Mouse (Mus musculus) lung, embryonic 14.5 days (tissue): ENCODE results near the gene Gm6020. TPM values are rescaled to one million over a fixed set of nuclear protein-coding genes. Genes with fewer than 3 reads are reported as not detected.

Source experiments
- ATAC-seq: fragments of 200-750 bp; cut with Nextera tagmentation; 2 replicates; pipeline ENCODE4 v1.8.0; 2017; ENCODE audit warnings: mild to moderate bottlenecking, moderate TSS enrichment, moderate library complexity; ENCODE audit not compliant: insufficient read depth
- DNase-seq: peaks from one replicate; pipeline ENCODE4 v3.0.0-alpha.2; 2015
- H3K27ac ChIP-seq: fragments of 300-500 bp; sonication (generic); 2 replicates; pipeline ENCODE4 v1.5.1; 2014; ENCODE audit warnings: low read depth, mild to moderate bottlenecking, moderate library complexity
- H3K27me3 ChIP-seq: fragments of 300-500 bp; sonication (generic); 2 replicates; pipeline ENCODE4 v1.6.1; 2014; ENCODE audit warnings: low read length, control low read depth; ENCODE audit not compliant: insufficient read depth
- H3K36me3 ChIP-seq: fragments of 300-500 bp; sonication (generic); 2 replicates; pipeline ENCODE4 v1.6.1; 2014; ENCODE audit warnings: control low read depth; ENCODE audit not compliant: insufficient read depth
- H3K4me1 ChIP-seq: fragments of 300-500 bp; sonication (generic); 2 replicates; pipeline ENCODE4 v1.6.1; 2014; ENCODE audit warnings: antibody characterized with exemption, control low read depth; ENCODE audit not compliant: insufficient read depth
- H3K4me2 ChIP-seq: fragments of 300-500 bp; sonication (generic); 2 replicates; pipeline ENCODE4 v1.6.1; 2014; ENCODE audit warnings: mild to moderate bottlenecking
- H3K4me3 ChIP-seq: fragments of 300-500 bp; sonication (generic); 2 replicates; pipeline ENCODE4 v1.5.1; 2014; ENCODE audit warnings: low read depth, low read length
- H3K9ac ChIP-seq: fragments of 300-500 bp; sonication (generic); 2 replicates; pipeline ENCODE4 v1.6.1; 2014
- H3K9me3 ChIP-seq: fragments of 300-500 bp; sonication (generic); 2 replicates; pipeline ENCODE4 v1.6.1; 2016; ENCODE audit warnings: low read depth, low read length, control low read depth
- CTCF ChIP-seq: IDR thresholded peaks from 2 replicates; pipeline ENCODE4 v1.5.1; 2016; ENCODE audit warnings: antibody characterized with exemption, low read depth
- WGBS: fragments of 180-500 bp; shearing (Covaris S2); extraction: QIAGEN DNeasy Blood & Tissue Kit; methylation state at CpG from one replicate; pipeline ENCODE4 v1.1.7; 2014; 5-methylcytosine and 5-hydroxymethylcytosine counted together
- polyA plus RNA-seq: library from polyadenylated mRNA; unstranded; fragments of >200 nt; fragmentation: Nextera tagmentation; extraction: Ambion mirVana; gene quantifications from 2 replicates; pipeline ENCODE4 v1.2.1, GENCODE M21; 2014

Gene Gm6020
- polyA plus RNA-seq, 1 experiment from 2014 or later: not detected

DNA sequence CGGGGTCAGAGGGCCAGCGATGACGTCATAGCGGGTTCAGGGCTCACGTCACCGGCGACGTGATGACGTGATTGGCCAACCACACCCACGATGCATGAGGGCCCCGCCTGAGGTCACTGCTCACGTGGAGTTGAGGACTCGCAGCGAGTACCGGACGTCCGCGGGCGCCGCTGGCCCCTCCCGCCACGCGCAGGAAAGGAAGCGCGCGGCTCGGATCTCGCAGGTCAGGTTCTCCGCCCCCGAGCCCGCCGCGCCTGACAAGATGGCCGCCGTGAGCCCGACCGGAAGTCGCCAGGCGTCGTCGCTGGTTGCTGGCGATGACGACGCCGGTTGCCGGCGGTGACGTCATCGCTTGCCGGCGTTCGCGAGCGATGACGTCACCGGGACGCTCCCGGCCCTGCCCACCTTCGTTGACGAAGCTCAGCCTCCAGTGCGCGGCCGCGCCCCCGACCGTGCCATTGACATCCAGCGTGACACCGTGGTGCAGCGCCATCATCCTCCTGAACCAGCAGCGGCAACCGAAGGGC, 42.8 kb downstream of the Gm6020 start:
- no peaks in the 10 kb centered on the region for H3K27me3 ChIP-seq
- WGBS: 2% methylated on average over 68 of the region's 71 CpGs
- peak overlapping the region; percentile 32; the same call in 1 of the 2 replicates for H3K9ac ChIP-seq
- peak; percentile 16; the same call in 1 of the 2 replicates for TF ChIP-seq CTCF
- peaks cover 5% of the 10 kb centered on the region; the same call in 1 of the 2 replicates for H3K9me3 ChIP-seq
- H3K27ac ChIP-seq: peak overlapping the region; percentile 92
- peak overlapping the region; percentile 65 for H3K4me2 ChIP-seq
- no peaks in the 10 kb centered on the region for H3K36me3 ChIP-seq
- peak; percentile 87 for DNase-seq
- no peaks in the 10 kb centered on the region for H3K4me1 ChIP-seq
- ATAC-seq: peak; percentile 25
- peak overlapping the region; percentile 55 for H3K4me3 ChIP-seq

DNA sequence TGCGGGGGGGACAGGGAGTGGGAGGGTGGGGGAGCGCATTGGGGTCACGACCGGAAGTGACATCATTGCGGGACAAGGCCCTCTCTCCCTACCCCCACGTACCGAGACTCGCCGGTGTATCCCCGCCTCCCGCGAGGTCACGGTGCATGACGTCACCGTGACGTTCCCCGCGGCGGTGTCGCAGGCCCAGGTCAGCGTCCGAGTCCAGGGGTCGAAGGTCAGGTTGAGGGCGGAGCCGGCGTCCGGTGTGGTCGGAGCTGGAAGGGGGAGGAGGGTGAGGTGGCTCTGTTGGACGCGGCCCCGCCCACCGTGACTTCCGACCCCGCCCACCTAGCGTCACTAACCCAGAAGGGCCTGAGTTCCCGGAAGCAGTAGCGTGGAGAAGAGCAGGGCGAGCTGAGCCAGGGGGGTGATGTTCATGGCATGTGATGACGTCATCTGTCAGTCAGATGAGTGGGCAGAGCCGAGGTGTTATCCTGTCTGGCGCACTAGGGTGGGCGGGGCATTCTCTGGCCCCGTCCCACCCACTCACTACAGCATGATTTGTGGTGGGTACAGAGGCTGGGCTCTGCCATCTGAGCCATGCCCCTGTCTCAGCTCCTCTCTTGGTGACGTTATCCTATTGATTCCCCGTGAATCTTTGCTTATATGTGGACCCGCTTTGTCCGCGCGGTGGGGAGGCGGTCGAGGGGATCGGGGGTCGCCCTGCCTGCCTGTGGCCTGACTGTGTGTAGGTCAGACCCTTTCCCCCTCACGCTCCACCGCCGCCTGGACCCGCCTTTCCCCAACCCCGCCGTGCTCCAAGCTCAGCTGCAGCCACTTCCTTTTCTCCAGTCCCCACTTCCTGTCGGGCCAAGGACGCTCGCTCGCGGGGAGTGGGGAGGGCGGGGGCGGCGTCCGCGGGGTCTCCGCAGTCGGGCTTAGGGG, 43.5 kb downstream of the Gm6020 start:
- peak overlapping the region; percentile 39 for H3K9ac ChIP-seq
- H3K36me3 ChIP-seq: no peaks in the 10 kb centered on the region
- H3K4me3 ChIP-seq: peak overlapping the region; percentile 55
- peak; percentile 87 for ATAC-seq
- WGBS: 3% methylated on average over 67 of the region's 71 CpGs
- H3K4me1 ChIP-seq: no peaks in the 10 kb centered on the region
- peak overlapping the region; percentile 65 for H3K4me2 ChIP-seq
- H3K27me3 ChIP-seq: no peaks in the 10 kb centered on the region
- peak; percentile 94 for DNase-seq
- TF ChIP-seq CTCF: no peak
- H3K9me3 ChIP-seq: peaks cover 5% of the 10 kb centered on the region; the same call in 1 of the 2 replicates
- peak overlapping the region; percentile 92 for H3K27ac ChIP-seq

GRCm38 (mm10) chr19:61227941-61228701, 44.4 kb downstream of the Gm6020 start, which contains the start of gene Csf2ra:
TSS of gene Csf2ra (minus strand) at chr19:61228429.
- no peak; the same call in 1 of the 2 replicates for ATAC-seq
- Histone ChIP-seq H3K27me3 (no peaks in the 10 kb centered on the region), H3K9me3 (peaks cover 5% of the 10 kb centered on the region; the same call in 1 of the 2 replicates), H3K9ac (peak within 1 kb of the TSS; percentile 39), H3K36me3 (no peaks in the 10 kb centered on the region), H3K4me1 (no peaks in the 10 kb centered on the region), H3K4me3 (peak within 1 kb of the TSS; percentile 55), H3K4me2 (peak within 1 kb of the TSS; percentile 65), H3K27ac (peak within 1 kb of the TSS; percentile 92)
- no peak for TF ChIP-seq CTCF
- DNase-seq: peak; percentile 13
- 54% methylated on average over 36 of the region's 36 CpGs for WGBS

Other genes starting within 250 kb of the Gm6020 start
- gene Zfp950, start 43.0 kb upstream of the Gm6020 start, polyA plus RNA-seq: 35.8 and 42.3 TPM in 2 replicates
- gene Gm7102, start 7.6 kb upstream of the Gm6020 start, polyA plus RNA-seq: 0.16 and 0.37 TPM in 2 replicates
- gene Csf2ra, start 44.5 kb downstream of the Gm6020 start, polyA plus RNA-seq: 24.4 and 24.6 TPM in 2 replicates
- not detected in 2 replicates for gene Gm21060, start 113.2 kb downstream of the Gm6020 start, polyA plus RNA-seq